Mouse (Mus musculus) cerebellum, adult 2 months (tissue): ENCODE results near the gene Rpia.

Experiments
- CTCF ChIP-seq: fragments of 200-500 bp; IDR thresholded peaks from 2 replicates; pipeline ENCODE4 v1.5.1; 2011; ENCODE audit warnings: low read depth, mild to moderate bottlenecking, control low read depth, low read length, moderate library complexity, borderline replicate concordance; ENCODE audit not compliant: insufficient read depth
- POLR2A ChIP-seq: fragments of 200-500 bp; IDR thresholded peaks from 2 replicates; pipeline ENCODE4 v1.6.1; 2011; ENCODE audit warnings: low read length, control low read depth, borderline replicate concordance; ENCODE audit not compliant: insufficient read depth

DNA sequence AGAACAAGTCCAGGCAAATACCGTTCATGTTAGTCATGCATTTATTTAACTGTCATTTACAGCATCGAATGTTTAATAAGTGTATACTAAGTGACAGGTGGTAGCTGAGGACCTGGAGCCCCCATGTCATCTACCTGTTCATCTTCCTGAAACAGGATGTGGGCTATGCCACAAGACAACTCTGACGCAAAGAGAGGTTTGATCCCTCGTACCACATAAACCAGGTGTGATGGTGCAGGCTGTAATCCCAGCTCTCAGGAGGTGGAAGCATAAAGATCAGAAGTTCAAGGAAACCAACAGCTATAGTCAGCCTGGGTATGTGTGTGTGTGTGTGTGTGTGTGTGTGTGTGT, 32.9 kb upstream of the Rpia start:
- TF ChIP-seq POLR2A (no peak), CTCF (no peak)
